In genomic region chr9:64227736-64228135, GRCm38 (mm10) we compare ENCODE assay signal across 15 mouse cellular contexts. TPM values are rescaled to one million over a fixed set of nuclear protein-coding genes. Genes with fewer than 3 reads are reported as not detected.
DNase-seq lines count a peak whose midpoint lies in the region; ATAC-seq and TF ChIP-seq lines count a peak whose summit lies in the region.
"Had no signal": no experiment of that assay in that cellular context is flagged by ENCODE, and none has a peak within 500 bp of the region (broad histone marks: within the 10 kb centered on the region; RNA-seq: fewer than 3 reads in every experiment).

No protein-coding gene starts in this region.

- TF ChIP-seq POLR2A in cerebellum, adult 2 months (IDR thresholded peaks at IDR 0.05; ENCODE audit: borderline replicate concordance, insufficient read depth, low read length) = no peak
- TF ChIP-seq POLR2A in small intestine, adult 2 months (IDR thresholded peaks at IDR 0.05; ENCODE audit: low read depth, low read length) = no peak

- intact Hi-C loops in left cerebral cortex, postnatal 36 days (cut with DNase I) = no loop called here

- no peak overlapping the region for H3K9ac ChIP-seq in midbrain, embryonic 16.5 days (ENCODE audit: low read depth, low read length)
- H3K9ac ChIP-seq: limb, embryonic 15.5 days; midbrain, embryonic 13.5 days had no signal

- no peak overlapping the region for H3K4me2 ChIP-seq in midbrain, embryonic 16.5 days (ENCODE audit: low read length)
- H3K4me2 ChIP-seq: limb, embryonic 15.5 days; midbrain, embryonic 13.5 days had no signal

- no peak overlapping the region for H3K4me3 ChIP-seq in cerebellum, adult 2 months (replicated peaks; ENCODE audit: insufficient read depth, low read depth, low read length)
- peak overlapping the region; percentile 18 for H3K4me3 ChIP-seq in small intestine, adult 2 months (ENCODE audit: low read depth, low read length)
- no peak overlapping the region for H3K4me3 ChIP-seq in forebrain, embryonic 10.5 days
- H3K4me3 ChIP-seq in midbrain, embryonic 16.5 days (ENCODE audit: low read depth, low read length) = no peak overlapping the region
- H3K4me3 ChIP-seq: limb, embryonic 15.5 days; midbrain, embryonic 13.5 days had no signal

- WGBS in cerebellum, adult 2 months = 90% methylated on average over 12 of the region's 12 CpGs
- WGBS in small intestine, adult 2 months = 74% methylated on average over 12 of the region's 12 CpGs
- WGBS in forebrain, embryonic 10.5 days = 90% methylated on average over 12 of the region's 12 CpGs
- 86% methylated on average over 12 of the region's 12 CpGs for WGBS in midbrain, embryonic 16.5 days

- no peaks in the 10 kb centered on the region for H3K9me3 ChIP-seq in forebrain, embryonic 10.5 days
- H3K9me3 ChIP-seq in midbrain, embryonic 16.5 days (replicated peaks; ENCODE audit: control insufficient read depth, low read length, poor library complexity, severe bottlenecking) = no peaks in the 10 kb centered on the region
- H3K9me3 ChIP-seq: limb, embryonic 15.5 days; midbrain, embryonic 13.5 days had no signal

- no peak for TF ChIP-seq CTCF in cerebellum, adult 2 months (IDR thresholded peaks at IDR 0.05; ENCODE audit: borderline replicate concordance, insufficient read depth, low read depth, low read length)
- TF ChIP-seq CTCF in small intestine, adult 2 months (IDR thresholded peaks at IDR 0.05; ENCODE audit: extremely low read depth, insufficient read length, insufficient replicate concordance, low read depth, low read length) = no peak

- H3K36me3 ChIP-seq in small intestine, adult 2 months (ENCODE audit: control insufficient read depth, insufficient read depth, low read length) = 0 out of 2 replicates have a peak, but pooled peaks cover 1% of the 10 kb centered on the region
- H3K36me3 ChIP-seq in forebrain, embryonic 10.5 days (replicated peaks) = peaks cover 9% of the 10 kb centered on the region
- no peaks in the 10 kb centered on the region for H3K36me3 ChIP-seq in midbrain, embryonic 16.5 days (ENCODE audit: control insufficient read depth, insufficient read depth, low read length)
- H3K36me3 ChIP-seq: limb, embryonic 15.5 days; midbrain, embryonic 13.5 days had no signal

- ATAC-seq in midbrain, embryonic 16.5 days = no peak
- ATAC-seq: forebrain, embryonic 14.5 days; midbrain, embryonic 13.5 days had no signal

- DNase-seq in cerebellum, adult 2 months = no peak
- no peak for DNase-seq in cerebellum, adult 11-12 months
- DNase-seq in CD8-positive naive resting alpha-beta T cell, adult 2 months (ENCODE audit: low read depth in 2 of 2, low spot score in 2 of 2) = peak; percentile 13 to 20
- DNase-seq in liver = peak; percentile 5
- no peak for DNase-seq in forebrain, embryonic 10.5 days (ENCODE audit: extremely low spot score, low spot score)
- DNase-seq in left cerebral cortex, postnatal 36 days (ENCODE audit: low spot score in 2 of 2) = no peak
- DNase-seq: adrenal gland, postnatal 14 days; cerebellum, adult 9-11 months; heart, postnatal 4 days; right cerebral cortex, postnatal 14 days had no signal

- 0 out of 2 replicates have a peak, but pooled peaks cover 6% of the 10 kb centered on the region for H3K4me1 ChIP-seq in cerebellum, adult 2 months (ENCODE audit: control insufficient read depth, insufficient read depth, low read length)
- peaks cover 13% of the 10 kb centered on the region; the same call in 1 of the 2 replicates for H3K4me1 ChIP-seq in small intestine, adult 2 months (ENCODE audit: control insufficient read depth, insufficient read depth, insufficient read length, low read length)
- H3K4me1 ChIP-seq in forebrain, embryonic 10.5 days = peaks cover 28% of the 10 kb centered on the region
- H3K4me1 ChIP-seq in midbrain, embryonic 16.5 days (ENCODE audit: control insufficient read depth, insufficient read depth, low read length) = no peaks in the 10 kb centered on the region

- H3K27me3 ChIP-seq in cerebellum, adult 2 months (ENCODE audit: control insufficient read depth, insufficient read depth, low read length) = no peaks in the 10 kb centered on the region
- H3K27me3 ChIP-seq in small intestine, adult 2 months (ENCODE audit: control insufficient read depth, insufficient read depth, low read length) = no peaks in the 10 kb centered on the region
- no peaks in the 10 kb centered on the region for H3K27me3 ChIP-seq in forebrain, embryonic 10.5 days (ENCODE audit: poor library complexity, severe bottlenecking)
- no peaks in the 10 kb centered on the region for H3K27me3 ChIP-seq in midbrain, embryonic 16.5 days (ENCODE audit: control insufficient read depth, insufficient read depth, low read depth, low read length)
- H3K27me3 ChIP-seq: limb, embryonic 15.5 days; midbrain, embryonic 13.5 days had no signal

- H3K27ac ChIP-seq in cerebellum, adult 2 months (ENCODE audit: insufficient read depth, low read length) = 0 out of 2 replicates have a peak overlapping the region, but pooled peaks have one; percentile 21
- H3K27ac ChIP-seq in small intestine, adult 2 months (ENCODE audit: insufficient read depth, low read depth, low read length) = no peak overlapping the region
- no peak overlapping the region for H3K27ac ChIP-seq in forebrain, embryonic 10.5 days
- H3K27ac ChIP-seq in midbrain, embryonic 16.5 days (ENCODE audit: low read length) = no peak overlapping the region
- H3K27ac ChIP-seq: limb, embryonic 15.5 days; midbrain, embryonic 13.5 days had no signal

RNA-seq across cellular contexts. Expression of gene Uchl4, which starts 7.3 kb away (rescaled TPM):
- polyA plus RNA-seq in cerebellum, adult 2 months (2012; rRNA removed) = 0.11 and 0.13 TPM in 2 replicates
- not detected in 2 replicates for polyA plus RNA-seq in small intestine, adult 2 months (2012; rRNA removed)
- polyA plus RNA-seq in forebrain, embryonic 10.5 days (2016; fragmentation: Nextera tagmentation; extraction: Ambion mirVana) = 3.6 and 4.4 TPM in 2 replicates
- 2.7 and 2.9 TPM in 2 replicates for polyA plus RNA-seq in midbrain, embryonic 16.5 days (2015; fragmentation: Nextera tagmentation; extraction: Ambion mirVana)
- total RNA-seq in left cerebral cortex, postnatal 36 days (2021) = 1 to 10 TPM; 2.4 to 2.7 TPM

RNA-seq across cellular contexts. Expression of gene Map2k1, which starts 25.7 kb away (rescaled TPM):
- polyA plus RNA-seq in cerebellum, adult 2 months (2012; rRNA removed) = 109 and 119 TPM in 2 replicates
- polyA plus RNA-seq in small intestine, adult 2 months (2012; rRNA removed) = 26.2 and 51.6 TPM in 2 replicates
- polyA plus RNA-seq in forebrain, embryonic 10.5 days (2016; fragmentation: Nextera tagmentation; extraction: Ambion mirVana) = 74.9 and 81.7 TPM in 2 replicates
- polyA plus RNA-seq in midbrain, embryonic 16.5 days (2015; fragmentation: Nextera tagmentation; extraction: Ambion mirVana) = 62.6 and 68.4 TPM in 2 replicates
- 100 to 1,000 TPM; 280 to 296 TPM for total RNA-seq in left cerebral cortex, postnatal 36 days (2021)

RNA-seq across cellular contexts. Expression of gene Snapc5, which starts 48.7 kb away (rescaled TPM):
- 32.3 and 33.6 TPM in 2 replicates for polyA plus RNA-seq in cerebellum, adult 2 months (2012; rRNA removed)
- 5.8 and 12.2 TPM in 2 replicates for polyA plus RNA-seq in small intestine, adult 2 months (2012; rRNA removed)
- 35.6 and 38.1 TPM in 2 replicates for polyA plus RNA-seq in forebrain, embryonic 10.5 days (2016; fragmentation: Nextera tagmentation; extraction: Ambion mirVana)
- polyA plus RNA-seq in midbrain, embryonic 16.5 days (2015; fragmentation: Nextera tagmentation; extraction: Ambion mirVana) = 28.3 and 30.8 TPM in 2 replicates
- 10 to 100 TPM; 20.5 to 22.4 TPM for total RNA-seq in left cerebral cortex, postnatal 36 days (2021)

RNA-seq across cellular contexts. Expression of gene Tipin, which starts 53.6 kb away (rescaled TPM):
- 40.8 and 44.6 TPM in 2 replicates for polyA plus RNA-seq in cerebellum, adult 2 months (2012; rRNA removed)
- 0.29 and 0.35 TPM in 2 replicates for polyA plus RNA-seq in small intestine, adult 2 months (2012; rRNA removed)
- polyA plus RNA-seq in forebrain, embryonic 10.5 days (2016; fragmentation: Nextera tagmentation; extraction: Ambion mirVana) = 330 and 333 TPM in 2 replicates
- polyA plus RNA-seq in midbrain, embryonic 16.5 days (2015; fragmentation: Nextera tagmentation; extraction: Ambion mirVana) = 56.3 and 66.2 TPM in 2 replicates
- total RNA-seq in left cerebral cortex, postnatal 36 days (2021) = 10 to 100 TPM; 16.8 to 27.1 TPM

RNA-seq across cellular contexts. Expression of gene Rpl4, which starts 54.6 kb away (rescaled TPM):
- polyA plus RNA-seq in cerebellum, adult 2 months (2012; rRNA removed) = 448 and 489 TPM in 2 replicates
- 122 and 189 TPM in 2 replicates for polyA plus RNA-seq in small intestine, adult 2 months (2012; rRNA removed)
- polyA plus RNA-seq in forebrain, embryonic 10.5 days (2016; fragmentation: Nextera tagmentation; extraction: Ambion mirVana) = 1,283 and 1,312 TPM in 2 replicates
- polyA plus RNA-seq in midbrain, embryonic 16.5 days (2015; fragmentation: Nextera tagmentation; extraction: Ambion mirVana) = 564 and 570 TPM in 2 replicates
- 100 to 1,000 TPM; 475 to 553 TPM for total RNA-seq in left cerebral cortex, postnatal 36 days (2021)

Comparison
In these comparisons a context has a peak if more than half of its experiments do, and no peak if none do; other contexts are left out.
1. DNase-seq: peak in CD8-positive naive resting alpha-beta T cell, adult 2 months (2 of 2) and liver (single experiment); none in cerebellum, adult 2 months (0 of 2), cerebellum, adult 11-12 months (single experiment), forebrain, embryonic 10.5 days (single experiment) and left cerebral cortex, postnatal 36 days (0 of 2).